Mouse (Mus musculus) ovary, adult 18-20 months (tissue): ENCODE results near the gene Ltbp2.

Experiments used
- DNase-seq: peaks from one replicate; pipeline ENCODE4 v3.0.0; 2022; ENCODE audit warnings: low spot score, mixed read lengths

The Ltbp2 gene

GRCm38 (mm10) chr12:84805228-84805842, 71.0 kb downstream of the Ltbp2 start:
- DNase-seq, result no peak

GRCm38 (mm10) chr12:84802625-84803024, 73.7 kb downstream of the Ltbp2 start:
- DNase-seq, result no peak

- DNase-seq, result no peak
Observed at GRCm38 (mm10) chr12:84801532-84802110, 74.7 kb downstream of the Ltbp2 start.

GRCm38 (mm10) chr12:84800419-84800818, 75.9 kb downstream of the Ltbp2 start:
- DNase-seq, result no peak

- DNase-seq, result no peak
Observed at GRCm38 (mm10) chr12:84799086-84799485, 77.2 kb downstream of the Ltbp2 start.

- no peak for DNase-seq
Observed at GRCm38 (mm10) chr12:84794647-84795046, 81.7 kb downstream of the Ltbp2 start.

GRCm38 (mm10) chr12:84792629-84793028, 83.7 kb downstream of the Ltbp2 start:
- DNase-seq, result no peak

GRCm38 (mm10) chr12:84790853-84791252, 85.5 kb downstream of the Ltbp2 start:
- DNase-seq, result no peak

- DNase-seq, result no peak
Observed at GRCm38 (mm10) chr12:84786091-84786490, 90.2 kb downstream of the Ltbp2 start.

- peak; percentile 82 for DNase-seq
Observed at GRCm38 (mm10) chr12:84784604-84785381, 91.5 kb downstream of the Ltbp2 start.

- DNase-seq, result no peak
Observed at GRCm38 (mm10) chr12:84776229-84776628, 100.1 kb downstream of the Ltbp2 start.

GRCm38 (mm10) chr12:84774376-84774775, 102.0 kb downstream of the Ltbp2 start:
- DNase-seq, result no peak

- no peak for DNase-seq
Observed at GRCm38 (mm10) chr12:84773476-84773875, 102.9 kb downstream of the Ltbp2 start.

GRCm38 (mm10) chr12:84772726-84773441, 103.4 kb downstream of the Ltbp2 start, which contains the start of the genes Npc2 and Isca2:
Gene Npc2 (minus strand): TSS chr12:84773152.
Gene Isca2 (plus strand): TSS chr12:84773251.
- DNase-seq, result peak; percentile 99

GRCm38 (mm10) chr12:84771981-84772520, 104.3 kb downstream of the Ltbp2 start:
- no peak for DNase-seq

GRCm38 (mm10) chr12:84769624-84770023, 106.7 kb downstream of the Ltbp2 start:
- no peak for DNase-seq

GRCm38 (mm10) chr12:84767510-84767909, 108.8 kb downstream of the Ltbp2 start:
- DNase-seq, result no peak

GRCm38 (mm10) chr12:84766113-84766735, 110.1 kb downstream of the Ltbp2 start:
- no peak for DNase-seq

GRCm38 (mm10) chr12:84765506-84765905, 110.8 kb downstream of the Ltbp2 start:
- no peak for DNase-seq

- no peak for DNase-seq
Observed at GRCm38 (mm10) chr12:84764756-84765155, 111.6 kb downstream of the Ltbp2 start.

GRCm38 (mm10) chr12:84763577-84764218, 112.6 kb downstream of the Ltbp2 start:
- no peak for DNase-seq
